Mouse (Mus musculus): ENCODE results near the gene Pla2g3. TPM values are rescaled to one million over a fixed set of nuclear protein-coding genes. Genes with fewer than 3 reads are reported as not detected.

Pla2g3 gene
- polyA plus RNA-seq, 1 experiment from 2014 or later: 0.44 TPM

DNA sequence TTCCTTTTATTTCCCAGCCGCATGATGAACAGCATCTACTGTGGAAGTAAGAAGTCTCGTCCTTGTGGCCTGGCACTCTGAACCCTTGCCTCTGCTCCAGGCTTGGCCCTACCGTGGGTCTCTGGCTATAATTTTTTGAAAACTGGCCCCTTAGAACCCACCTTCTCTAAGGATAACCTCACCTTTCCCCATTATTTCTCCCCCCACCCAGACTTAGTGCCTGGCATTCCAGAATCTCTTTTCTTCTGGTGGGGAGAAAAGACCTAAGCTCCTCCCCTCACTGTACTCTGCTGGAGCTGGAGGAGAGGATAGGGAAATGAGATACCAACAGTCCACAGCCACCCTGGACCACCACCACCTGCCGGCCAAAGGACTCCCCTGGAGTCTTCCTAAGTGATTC lies 27.1 kb downstream of the Pla2g3 start:
- WGBS: 14% methylated on average over 4 of the region's 4 CpGs
- H3K27ac ChIP-seq (ENCODE audit: low read depth, low read length): no peak overlapping the region
- 0 out of 2 replicates have a peak, but pooled peaks cover 12% of the 10 kb centered on the region for H3K27me3 ChIP-seq (replicated peaks; ENCODE audit: control insufficient read depth, insufficient read depth, low read length)
- H3K4me1 ChIP-seq (ENCODE audit: control insufficient read depth, insufficient read depth, low read length): peaks cover 7% of the 10 kb centered on the region; the same call in 1 of the 2 replicates
- ATAC-seq: peak; percentile 30; the same call in 1 of the 2 replicates
- H3K36me3 ChIP-seq (ENCODE audit: control insufficient read depth, insufficient read depth, low read length): no peaks in the 10 kb centered on the region
- peak overlapping the region; percentile 57 for H3K9ac ChIP-seq (ENCODE audit: low read length)
- peak overlapping the region; percentile 68 for H3K4me2 ChIP-seq (ENCODE audit: low read length)
- no peak for DNase-seq (ENCODE audit: low spot score)
- H3K9me3 ChIP-seq (replicated peaks; ENCODE audit: control insufficient read depth, low read length): no peaks in the 10 kb centered on the region
- H3K4me3 ChIP-seq (ENCODE audit: low read depth, low read length): peak overlapping the region; percentile 36

DNA sequence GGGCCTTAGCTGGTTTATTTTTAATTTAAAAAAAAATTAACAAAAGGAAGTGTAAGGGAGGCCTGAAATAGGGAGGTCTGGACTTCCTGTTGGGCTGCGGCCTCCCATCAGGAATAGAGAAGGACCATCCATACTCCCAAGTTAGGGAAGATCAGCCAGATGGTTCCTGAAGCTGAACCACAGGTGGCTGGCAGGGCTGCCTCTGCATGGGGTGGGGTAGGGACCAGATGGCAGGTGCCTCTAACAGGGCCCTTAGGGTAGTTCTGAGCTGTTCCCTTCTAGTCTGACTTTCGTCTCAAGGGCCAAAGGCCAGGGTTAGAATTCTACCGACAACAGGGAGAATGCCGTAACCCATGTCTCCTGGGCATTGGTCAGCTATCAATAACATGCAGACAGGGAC lies 27.6 kb downstream of the Pla2g3 start:
- Histone ChIP-seq H3K9me3 (replicated peaks; ENCODE audit: control insufficient read depth, low read length) (no peaks in the 10 kb centered on the region), H3K27me3 (replicated peaks; ENCODE audit: control insufficient read depth, insufficient read depth, low read length) (0 out of 2 replicates have a peak, but pooled peaks cover 12% of the 10 kb centered on the region), H3K27ac (ENCODE audit: low read depth, low read length) (no peak overlapping the region), H3K36me3 (ENCODE audit: control insufficient read depth, insufficient read depth, low read length) (no peaks in the 10 kb centered on the region), H3K4me1 (ENCODE audit: control insufficient read depth, insufficient read depth, low read length) (peaks cover 7% of the 10 kb centered on the region; the same call in 1 of the 2 replicates), H3K9ac (ENCODE audit: low read length) (no peak overlapping the region), H3K4me3 (ENCODE audit: low read depth, low read length) (no peak overlapping the region), H3K4me2 (ENCODE audit: low read length) (no peak overlapping the region)
- WGBS: 86% methylated on average over 4 of the region's 4 CpGs
- no peak for DNase-seq (ENCODE audit: low spot score)
- ATAC-seq: no peak

DNA sequence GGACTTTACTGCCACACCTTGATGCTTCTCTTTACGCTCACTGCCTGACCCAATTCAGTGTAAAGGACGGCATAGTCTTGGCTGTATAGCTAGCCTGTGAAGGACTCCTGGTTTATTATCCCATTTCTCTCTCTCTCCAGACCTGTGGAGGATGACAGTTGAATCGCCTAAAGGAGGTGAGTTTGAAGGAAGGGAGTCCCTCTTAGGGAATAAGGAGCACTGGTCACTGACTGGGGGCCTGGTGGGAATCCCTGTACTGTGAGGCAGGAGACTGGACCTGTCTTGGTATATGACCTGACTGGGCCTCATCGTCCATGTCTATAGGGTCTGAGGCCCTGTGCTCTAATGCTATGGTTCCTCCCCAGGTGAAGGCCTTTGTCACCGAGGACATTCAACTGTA lies 28.0 kb downstream of the Pla2g3 start:
- ATAC-seq: no peak
- H3K27me3 ChIP-seq (replicated peaks; ENCODE audit: control insufficient read depth, insufficient read depth, low read length): 0 out of 2 replicates have a peak, but pooled peaks cover 12% of the 10 kb centered on the region
- peaks cover 7% of the 10 kb centered on the region; the same call in 1 of the 2 replicates for H3K4me1 ChIP-seq (ENCODE audit: control insufficient read depth, insufficient read depth, low read length)
- no peak for DNase-seq (ENCODE audit: low spot score)
- 81% methylated on average over 5 of the region's 5 CpGs for WGBS
- no peak overlapping the region for H3K9ac ChIP-seq (ENCODE audit: low read length)
- no peak overlapping the region for H3K4me3 ChIP-seq (ENCODE audit: low read depth, low read length)
- no peak overlapping the region for H3K4me2 ChIP-seq (ENCODE audit: low read length)
- no peak overlapping the region for H3K27ac ChIP-seq (ENCODE audit: low read depth, low read length)
- no peaks in the 10 kb centered on the region for H3K9me3 ChIP-seq (replicated peaks; ENCODE audit: control insufficient read depth, low read length)
- H3K36me3 ChIP-seq (ENCODE audit: control insufficient read depth, insufficient read depth, low read length): no peaks in the 10 kb centered on the region

GRCm38 (mm10) chr11:3516859-3517845 lies 29.1 kb downstream of the Pla2g3 start:
- WGBS: 2% methylated on average over 49 of the region's 50 CpGs
- Histone ChIP-seq H3K4me3 (ENCODE audit: low read depth, low read length) (peak overlapping the region; percentile 28), H3K36me3 (ENCODE audit: control insufficient read depth, insufficient read depth, low read length) (0 out of 2 replicates have a peak, but pooled peaks cover 4% of the 10 kb centered on the region), H3K27ac (ENCODE audit: low read depth, low read length) (no peak overlapping the region), H3K4me2 (ENCODE audit: low read length) (peak overlapping the region; percentile 65), H3K27me3 (replicated peaks; ENCODE audit: control insufficient read depth, insufficient read depth, low read length) (0 out of 2 replicates have a peak, but pooled peaks cover 12% of the 10 kb centered on the region), H3K9ac (ENCODE audit: low read length) (peak overlapping the region; percentile 55), H3K4me1 (ENCODE audit: control insufficient read depth, insufficient read depth, low read length) (peaks cover 7% of the 10 kb centered on the region; the same call in 1 of the 2 replicates), H3K9me3 (replicated peaks; ENCODE audit: control insufficient read depth, low read length) (no peaks in the 10 kb centered on the region)
- DNase-seq (ENCODE audit: low spot score) (peak; percentile 48), ATAC-seq (peak; percentile 28; the same call in 1 of the 2 replicates)

DNA sequence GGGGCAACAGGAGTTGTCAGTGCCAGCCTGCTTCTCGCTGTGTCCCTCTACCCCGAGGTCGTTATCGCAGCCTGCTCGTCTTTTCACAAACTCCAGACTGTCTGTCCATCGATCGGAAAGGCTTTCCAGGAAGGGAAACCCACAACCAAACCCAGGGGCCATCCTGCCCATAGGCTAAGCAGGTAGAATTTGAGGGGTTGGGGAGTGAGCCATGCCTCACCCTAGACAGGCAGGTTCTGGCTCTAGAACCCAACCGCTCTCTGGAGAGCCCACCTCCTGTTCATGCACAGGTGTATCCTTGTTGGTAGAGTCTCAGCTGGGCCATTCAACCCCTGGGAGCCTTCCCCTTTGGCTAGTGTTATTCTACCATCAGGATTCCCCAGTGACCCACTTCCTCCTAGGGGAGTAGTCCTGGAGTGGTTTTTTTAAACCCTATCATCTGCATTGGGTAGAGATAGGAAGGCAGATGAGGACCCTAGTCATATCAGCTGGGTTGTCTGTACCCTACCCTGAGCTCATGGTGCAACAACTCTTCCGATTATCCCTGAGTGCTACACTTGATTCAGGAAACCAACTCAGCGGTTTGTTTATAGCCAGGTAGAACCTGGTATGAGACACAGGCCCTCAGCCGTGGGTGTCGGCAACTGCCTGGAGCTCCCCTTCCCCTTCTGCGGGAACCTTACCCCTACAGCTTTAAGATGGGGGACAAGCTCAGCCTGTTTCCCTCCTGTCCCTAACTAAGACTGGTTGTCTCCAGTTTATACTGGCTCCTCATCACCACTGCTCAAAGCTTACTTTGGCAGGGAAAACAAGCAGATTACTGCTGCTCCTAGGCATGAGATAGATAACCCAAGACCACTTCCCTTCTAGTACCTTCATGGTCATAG lies 30.0 kb downstream of the Pla2g3 start:
- DNase-seq (ENCODE audit: low spot score): no peak
- H3K9ac ChIP-seq (ENCODE audit: low read length): peak overlapping the region; percentile 55; the same call in 1 of the 2 replicates

DNA sequence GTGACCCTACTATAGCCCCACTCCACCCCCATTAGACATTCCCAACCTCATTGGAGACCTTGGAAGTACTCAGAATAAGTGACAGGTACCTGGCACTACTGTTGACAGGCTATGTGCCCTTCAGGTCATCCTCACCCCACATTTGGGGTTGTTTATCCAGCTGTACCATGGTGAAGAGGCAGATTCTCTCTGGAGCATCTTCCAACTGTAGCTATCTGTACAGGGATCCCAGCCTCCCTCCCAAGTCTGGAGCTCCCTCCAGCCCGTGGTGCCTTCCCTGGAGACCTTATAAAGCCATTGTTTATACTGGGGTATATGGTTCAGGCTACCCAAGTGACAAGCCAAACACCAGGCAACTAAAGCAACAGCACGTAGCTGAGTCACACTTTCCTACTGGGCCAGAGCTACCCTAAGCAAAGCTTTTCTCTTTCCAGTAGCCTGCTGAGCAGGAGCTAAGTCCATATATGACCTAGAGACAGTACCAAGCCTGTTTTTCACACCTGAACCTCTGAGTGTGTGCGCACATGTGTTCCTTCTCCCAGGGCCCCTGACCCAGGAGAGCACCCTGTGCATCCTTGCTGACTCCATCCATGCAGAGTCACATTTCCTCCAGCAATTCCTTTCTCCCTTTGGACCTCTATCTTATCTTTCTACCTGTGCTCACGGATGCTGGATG lies 31.1 kb downstream of the Pla2g3 start:
- Histone ChIP-seq H3K27ac (ENCODE audit: low read depth, low read length) (no peak overlapping the region), H3K9ac (ENCODE audit: low read length) (no peak overlapping the region), H3K4me3 (ENCODE audit: low read depth, low read length) (no peak overlapping the region), H3K4me2 (ENCODE audit: low read length) (no peak overlapping the region), H3K27me3 (replicated peaks; ENCODE audit: control insufficient read depth, insufficient read depth, low read length) (0 out of 2 replicates have a peak, but pooled peaks cover 12% of the 10 kb centered on the region), H3K36me3 (ENCODE audit: control insufficient read depth, insufficient read depth, low read length) (peaks cover 15% of the 10 kb centered on the region; the same call in 1 of the 2 replicates), H3K4me1 (ENCODE audit: control insufficient read depth, insufficient read depth, low read length) (peaks cover 7% of the 10 kb centered on the region; the same call in 1 of the 2 replicates), H3K9me3 (replicated peaks; ENCODE audit: control insufficient read depth, low read length) (no peaks in the 10 kb centered on the region)
- DNase-seq (ENCODE audit: low spot score) (no peak), ATAC-seq (no peak)
- 76% methylated on average over 4 of the region's 4 CpGs for WGBS

More for the DNA sequence above, 30.0 kb downstream of the Pla2g3 start:
- Histone ChIP-seq H3K36me3 (ENCODE audit: control insufficient read depth, insufficient read depth, low read length) (0 out of 2 replicates have a peak, but pooled peaks cover 10% of the 10 kb centered on the region), H3K9me3 (replicated peaks; ENCODE audit: control insufficient read depth, low read length) (no peaks in the 10 kb centered on the region), H3K4me2 (ENCODE audit: low read length) (peak overlapping the region; percentile 65), H3K27me3 (replicated peaks; ENCODE audit: control insufficient read depth, insufficient read depth, low read length) (0 out of 2 replicates have a peak, but pooled peaks cover 12% of the 10 kb centered on the region), H3K4me3 (ENCODE audit: low read depth, low read length) (peak overlapping the region; percentile 28), H3K4me1 (ENCODE audit: control insufficient read depth, insufficient read depth, low read length) (peaks cover 7% of the 10 kb centered on the region; the same call in 1 of the 2 replicates), H3K27ac (ENCODE audit: low read depth, low read length) (no peak overlapping the region)
- no peak for ATAC-seq
- WGBS: 55% methylated on average over 13 of the region's 13 CpGs

GRCm38 (mm10) chr11:3519756-3520398 lies 31.8 kb downstream of the Pla2g3 start:
- peaks cover 7% of the 10 kb centered on the region; the same call in 1 of the 2 replicates for H3K4me1 ChIP-seq (ENCODE audit: control insufficient read depth, insufficient read depth, low read length)
- H3K36me3 ChIP-seq (ENCODE audit: control insufficient read depth, insufficient read depth, low read length): peaks cover 21% of the 10 kb centered on the region
- H3K4me3 ChIP-seq (ENCODE audit: low read depth, low read length): no peak overlapping the region
- no peak for DNase-seq (ENCODE audit: low spot score)
- H3K4me2 ChIP-seq (ENCODE audit: low read length): no peak overlapping the region
- no peak overlapping the region for H3K9ac ChIP-seq (ENCODE audit: low read length)
- H3K27ac ChIP-seq (ENCODE audit: low read depth, low read length): no peak overlapping the region
- 0 out of 2 replicates have a peak, but pooled peaks cover 12% of the 10 kb centered on the region for H3K27me3 ChIP-seq (replicated peaks; ENCODE audit: control insufficient read depth, insufficient read depth, low read length)
- H3K9me3 ChIP-seq (replicated peaks; ENCODE audit: control insufficient read depth, low read length): no peaks in the 10 kb centered on the region
- no peak for ATAC-seq
- 86% methylated on average over 11 of the region's 11 CpGs for WGBS
